Mouse (Mus musculus): ENCODE measurements around the gene Amn1.
"Not testable (repeated sequence)": the region's sequence is repeated elsewhere in the genome, so short reads cannot be mapped to it uniquely, and the experiment has no call there.

DNA sequence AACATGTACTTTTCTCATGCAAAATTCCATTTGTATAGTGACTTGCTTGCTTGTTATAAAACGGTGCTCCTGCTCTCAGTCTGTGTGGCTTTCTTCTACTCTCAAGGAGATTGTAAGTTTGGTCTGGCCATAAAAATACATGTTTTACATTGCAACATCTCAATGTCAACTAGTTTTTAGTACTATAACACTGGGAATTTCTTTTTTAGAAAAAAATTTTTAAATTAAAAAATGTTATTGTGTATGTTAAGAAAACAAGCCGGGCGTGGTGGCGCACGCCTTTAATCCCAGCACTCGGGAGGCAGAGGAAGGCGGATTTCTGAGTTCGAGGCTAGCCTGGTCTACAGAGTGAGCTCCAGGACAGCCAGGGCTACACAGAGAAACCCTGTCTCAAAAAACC, 58.6 kb downstream of the Amn1 start, which contains the start of gene Gm10203:
- TF ChIP-seq CTCF, EP300 (IDR thresholded peaks at IDR 0.05; ENCODE audit: low read depth): not testable (repeated sequence)
